Mouse (Mus musculus): ENCODE data around the gene Slc35g3. TPM values are rescaled to one million over a fixed set of nuclear protein-coding genes. Genes with fewer than 3 reads are reported as not detected.
A peak's percentile ranks its signal among the peaks of the same experiment; 100 is the strongest.
"Not testable (repeated sequence)": the region's sequence is repeated elsewhere in the genome, so short reads cannot be mapped to it uniquely, and the experiment has no call there.

Gene Slc35g3
- total RNA-seq, 2 experiments from 2014 or later: not detected

DNA sequence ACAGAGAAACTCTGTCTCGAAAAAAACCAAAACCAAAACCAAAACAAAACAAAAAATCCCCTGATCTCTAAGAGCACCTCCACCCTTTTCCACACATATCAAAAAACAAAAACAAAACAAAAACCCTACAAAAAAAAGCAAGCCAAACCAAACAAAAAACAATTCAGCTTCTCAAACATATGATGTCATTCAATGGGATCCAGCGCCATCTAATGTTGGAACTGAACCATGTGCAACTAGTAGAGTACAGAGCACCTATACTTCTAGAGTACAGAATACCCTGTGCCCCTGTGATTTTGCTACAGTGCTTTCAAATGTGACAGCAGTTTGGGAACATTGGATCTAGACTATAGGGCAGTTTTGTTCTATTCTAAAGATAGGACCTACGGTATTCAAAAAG, 7.1 kb downstream of the Slc35g3 start:
- DNase-seq: peak; percentile 16 to 59

DNA sequence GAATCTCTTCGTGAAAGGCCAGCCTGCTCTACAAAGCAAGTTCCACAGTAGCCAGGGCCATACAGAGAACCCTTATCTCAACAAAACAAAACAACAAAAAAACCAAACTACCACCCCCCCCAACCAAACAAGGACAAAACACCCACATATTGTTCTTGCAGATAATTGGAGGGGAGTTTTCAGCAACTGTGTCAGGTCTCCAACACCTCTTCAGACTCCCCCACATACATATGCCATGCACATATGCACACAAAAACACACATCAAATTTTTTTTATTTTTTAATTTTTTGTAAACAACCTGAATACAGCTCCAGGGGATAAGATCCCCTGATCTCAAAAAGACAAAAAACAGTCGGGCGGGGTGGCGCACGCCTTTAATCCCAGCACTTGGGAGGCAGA, 7.5 kb downstream of the Slc35g3 start:
- no peak for DNase-seq

DNA sequence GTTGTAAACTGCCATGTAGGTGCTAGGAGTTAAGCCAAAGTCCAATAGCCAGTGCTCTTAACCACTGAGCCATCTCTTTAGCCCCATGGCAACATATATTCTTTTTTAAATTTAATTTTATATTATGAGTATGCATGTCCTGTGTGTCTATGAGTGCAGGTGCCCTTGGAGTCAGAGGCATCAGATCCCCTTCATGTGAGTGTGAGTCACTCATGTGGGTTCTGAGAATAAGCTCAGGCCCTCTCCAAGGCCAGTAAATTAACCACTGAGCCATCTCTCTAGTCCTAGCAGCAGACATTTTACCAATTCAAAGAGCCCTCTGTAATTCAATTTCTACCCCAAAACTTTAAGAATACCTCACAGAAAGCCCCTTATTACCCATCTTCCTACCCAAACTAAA, 9.1 kb downstream of the Slc35g3 start:
- peak; percentile 40 to 44 for DNase-seq

DNA sequence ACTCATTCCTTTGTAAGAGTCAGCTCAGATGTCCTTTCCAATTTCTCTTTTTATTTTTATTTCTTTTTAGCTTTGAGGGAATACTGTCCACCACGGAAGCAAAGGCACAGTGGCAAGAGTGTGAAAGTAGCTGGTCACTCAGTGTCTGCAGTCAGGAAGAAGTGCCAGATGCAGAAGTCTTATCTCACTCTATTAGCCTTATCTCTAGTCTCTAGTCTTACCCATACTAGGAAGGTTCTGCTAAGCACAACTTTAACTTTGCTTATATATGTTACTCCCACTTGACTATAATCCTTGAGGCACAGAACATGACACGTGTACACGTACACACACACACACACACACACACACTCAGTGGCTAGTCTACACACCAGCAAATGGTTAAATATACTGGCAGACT, 10.1 kb downstream of the Slc35g3 start:
- no peak for DNase-seq

DNA sequence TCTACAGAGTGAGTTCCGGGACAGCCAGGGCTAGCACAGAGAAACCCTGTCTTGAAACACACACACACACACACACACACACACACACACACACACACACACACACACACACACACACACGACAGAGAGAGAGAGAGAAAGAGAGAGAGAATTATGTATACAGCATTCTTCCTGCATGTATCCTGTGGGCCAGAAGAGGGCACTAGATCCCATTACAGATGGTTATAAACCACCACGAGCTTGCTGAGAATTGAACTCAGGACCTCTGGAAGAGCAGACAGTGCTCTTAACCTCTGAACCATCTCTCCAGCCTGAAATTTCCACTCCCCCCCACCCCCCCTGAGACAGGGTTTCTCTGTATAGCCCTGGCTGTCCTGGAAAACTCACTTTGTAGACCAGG, 30.4 kb downstream of the Slc35g3 start:
- DNase-seq: not testable (repeated sequence)

DNA sequence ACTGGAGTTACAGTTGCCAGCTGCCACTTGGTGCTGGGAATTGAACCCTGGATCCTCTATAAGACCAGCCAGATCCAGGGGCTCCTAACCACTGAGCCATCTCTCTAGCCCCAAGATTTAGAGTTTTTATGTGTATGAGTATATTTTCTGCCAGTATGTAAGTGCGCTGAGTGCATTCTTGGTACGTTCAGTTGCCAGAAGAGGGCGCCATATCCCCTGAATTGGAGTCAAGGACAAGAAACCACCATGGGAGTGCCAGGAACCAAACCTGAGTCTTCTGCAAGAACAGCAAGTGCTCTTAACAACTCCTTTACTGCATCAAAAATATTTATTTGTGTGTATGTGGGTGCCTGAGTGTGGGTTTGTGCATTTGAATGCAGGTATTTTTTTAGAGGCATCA, 32.7 kb downstream of the Slc35g3 start:
- DNase-seq: peak; percentile 61 to 71

DNA sequence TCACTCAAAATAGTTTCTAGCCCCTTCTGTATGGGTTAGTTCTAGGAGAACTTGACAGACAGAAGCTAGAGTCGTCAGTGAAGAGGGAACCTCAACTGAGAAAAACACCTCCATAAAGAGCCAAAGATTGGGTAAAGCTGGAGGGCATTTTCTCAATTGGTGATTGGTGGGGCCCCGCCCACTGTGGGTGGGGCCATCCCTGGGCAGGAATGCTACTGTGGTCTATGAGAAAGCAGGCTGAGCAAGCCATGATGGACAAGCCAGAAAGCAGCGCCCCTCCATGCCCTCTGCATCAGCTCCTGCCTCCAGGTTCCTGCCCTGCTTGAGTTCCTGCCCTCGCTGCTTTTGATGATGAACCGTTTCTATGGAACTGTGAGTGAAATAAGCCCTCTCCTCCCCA, 35.8 kb downstream of the Slc35g3 start:
- peak in 1 of 2 experiments; percentile 29 for DNase-seq

DNA sequence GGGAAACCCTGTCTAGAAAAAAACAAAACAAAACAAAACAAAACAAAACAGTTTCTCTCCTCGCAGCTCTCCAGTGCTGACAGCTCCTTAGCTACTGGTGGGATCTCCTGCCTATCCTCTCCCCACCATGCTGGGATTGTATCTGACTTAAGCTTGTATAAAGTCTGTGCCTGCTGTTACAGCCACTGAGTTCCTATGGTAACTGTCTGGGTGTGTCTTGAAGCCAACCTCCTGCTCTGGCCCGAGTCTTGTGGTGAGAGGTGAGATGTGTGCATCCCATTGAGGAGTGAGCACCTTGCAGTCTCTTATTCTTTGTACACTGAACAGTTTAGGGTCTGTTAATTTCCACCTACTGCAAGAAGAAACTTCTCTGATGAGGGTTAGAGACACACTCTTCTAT, 38.7 kb downstream of the Slc35g3 start:
- DNase-seq: no peak

DNA sequence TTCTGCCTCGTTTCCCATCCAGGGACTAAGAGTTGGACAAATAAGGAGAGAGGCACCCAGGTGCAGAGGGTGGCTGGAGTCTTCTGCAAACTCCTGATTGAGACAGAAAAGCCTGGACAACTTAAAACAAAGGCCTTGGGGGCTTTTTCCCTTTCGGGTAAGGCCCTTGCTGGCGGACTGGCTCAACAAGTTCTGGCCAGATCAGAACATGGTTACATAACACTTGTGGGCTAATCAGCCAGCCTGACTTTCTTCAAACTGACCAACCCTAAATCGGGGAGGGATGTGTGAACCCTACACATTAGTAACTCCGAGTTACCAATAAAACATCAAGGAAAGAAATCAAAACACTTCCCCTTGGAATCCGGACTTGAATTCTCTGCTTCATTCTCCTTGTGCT, 40.9 kb downstream of the Slc35g3 start:
- DNase-seq: no peak

DNA sequence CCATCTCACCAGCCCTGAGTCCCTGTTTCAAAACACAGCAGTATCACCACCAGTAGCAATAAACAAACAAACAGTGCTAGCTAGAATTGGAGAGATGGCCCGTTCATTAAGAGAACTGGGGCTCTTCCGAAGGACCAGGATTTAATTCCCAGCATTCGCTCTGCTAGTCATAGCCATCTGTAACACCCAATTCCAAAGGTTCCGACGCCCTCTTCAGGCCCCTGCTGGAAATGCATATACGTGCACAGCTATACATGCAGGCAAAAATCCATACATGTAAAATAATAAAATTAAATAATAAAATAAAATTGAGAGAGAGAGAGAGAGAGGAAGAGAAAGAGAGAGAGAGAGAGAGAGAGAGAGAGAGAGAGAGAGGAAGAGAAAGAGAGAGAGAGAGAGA, 42.3 kb downstream of the Slc35g3 start:
- no peak for DNase-seq

DNA sequence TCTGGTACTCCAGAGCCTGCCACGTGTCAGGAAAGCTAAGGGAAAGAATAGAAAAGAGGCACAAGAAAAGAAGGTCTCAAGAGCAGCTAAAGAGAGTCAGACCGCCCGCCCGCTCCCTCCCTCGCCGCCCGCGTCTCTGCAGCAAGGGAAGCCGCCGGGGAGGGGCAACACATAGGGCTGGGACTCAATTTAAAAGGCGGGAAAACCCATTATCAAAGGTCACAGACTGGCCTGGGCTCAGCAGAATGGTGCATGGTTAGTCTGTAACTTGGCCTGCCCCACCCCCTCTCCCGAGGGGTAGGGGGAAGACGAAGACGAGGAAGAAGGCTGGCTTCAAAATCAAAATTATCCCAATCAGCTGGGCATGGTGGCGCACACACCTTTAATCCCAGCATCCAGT, 43.1 kb downstream of the Slc35g3 start:
- no peak for DNase-seq

DNA sequence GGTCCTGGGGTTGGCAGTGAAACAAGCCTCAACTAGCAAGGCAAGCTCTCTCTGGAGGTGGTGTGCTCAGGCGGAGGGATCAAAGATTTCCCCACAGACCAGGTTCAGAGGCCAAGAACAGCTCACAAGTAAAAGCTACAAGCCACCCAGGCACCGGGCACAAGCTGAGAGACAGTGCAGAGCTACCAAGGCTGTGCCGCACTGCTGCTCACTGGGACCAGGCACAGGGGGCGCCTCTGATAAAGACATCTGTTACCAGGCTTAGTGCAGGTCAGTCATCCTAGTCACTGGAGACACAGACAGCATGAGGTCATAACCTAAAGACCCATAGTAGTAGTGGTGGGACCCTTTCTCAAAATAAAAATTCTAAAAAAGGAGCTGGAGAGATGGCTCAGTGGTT, 44.8 kb downstream of the Slc35g3 start:
- peak in 1 of 2 experiments; percentile 42 for DNase-seq

DNA sequence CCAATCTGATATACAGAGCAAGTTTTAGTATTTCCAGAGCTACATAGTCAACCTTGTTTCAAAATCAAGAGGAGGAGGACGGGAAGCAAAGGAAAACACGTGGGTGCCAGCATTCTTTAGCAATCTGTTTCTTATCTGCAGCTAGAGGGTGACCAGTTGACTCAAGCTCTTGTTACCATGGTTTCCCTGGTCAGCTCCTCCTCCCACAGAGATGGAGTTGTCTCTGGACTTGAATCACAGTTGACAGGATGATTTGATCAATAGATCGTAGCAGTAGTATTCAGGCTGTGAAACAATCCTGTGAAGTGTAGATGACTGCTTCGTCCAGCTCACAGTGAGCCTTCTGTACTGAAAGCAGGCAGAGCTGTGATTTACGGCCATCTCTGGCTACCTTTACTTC, 45.8 kb downstream of the Slc35g3 start:
- DNase-seq: peak; percentile 72

DNA sequence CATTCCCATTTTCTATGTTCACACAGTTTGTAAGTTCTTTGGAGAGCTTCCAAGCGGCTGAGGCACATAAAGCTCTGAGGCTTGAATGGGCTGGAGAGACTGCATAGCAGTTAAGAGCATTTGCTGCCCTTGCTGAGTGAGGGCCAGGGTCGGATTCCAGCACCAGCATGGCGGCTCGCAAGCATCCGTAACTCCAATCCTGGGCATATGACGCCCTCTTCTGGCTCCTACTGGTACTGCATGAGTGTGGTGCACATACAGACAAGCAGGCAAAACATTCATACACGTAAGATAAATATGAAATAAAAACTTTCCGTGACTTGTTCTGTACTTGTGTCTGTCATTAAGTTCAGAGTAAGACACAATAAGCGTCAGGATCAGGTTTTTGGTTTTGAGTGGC, 46.3 kb downstream of the Slc35g3 start:
- peak; percentile 56 to 60 for DNase-seq

DNA sequence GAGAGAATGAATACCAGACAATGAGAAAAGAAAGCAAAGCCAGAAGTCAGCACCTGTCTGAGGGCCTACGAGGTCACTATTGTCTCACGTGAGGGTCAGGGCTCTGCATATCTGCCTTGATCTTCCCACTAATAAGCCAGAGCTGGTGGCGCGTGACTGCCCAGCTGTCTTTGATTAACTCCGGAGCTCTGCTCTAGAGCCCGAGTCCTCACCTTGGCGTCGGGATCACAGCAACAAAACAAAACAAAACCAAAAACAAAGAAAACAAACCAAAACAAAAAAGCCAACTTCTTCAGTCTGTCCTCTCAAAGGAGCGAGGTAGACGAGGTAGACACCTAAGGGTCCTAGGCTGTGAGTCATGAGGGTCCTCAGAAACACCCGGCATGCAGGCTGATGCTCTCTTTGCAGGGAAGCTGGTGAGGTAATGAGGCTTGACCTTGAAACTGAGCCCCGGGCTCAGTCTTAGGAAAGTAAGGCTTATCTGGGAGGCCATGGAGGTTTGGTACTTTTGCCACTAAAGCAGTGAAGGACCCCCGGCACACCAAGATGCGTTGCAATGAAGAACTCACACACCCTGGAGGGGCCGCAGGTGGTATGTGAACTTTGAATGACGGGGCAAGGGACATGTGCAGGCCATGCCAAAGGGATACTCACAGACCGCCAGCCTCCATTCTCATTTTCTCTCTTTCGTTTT, 47.0 kb downstream of the Slc35g3 start:
- DNase-seq: no peak

DNA sequence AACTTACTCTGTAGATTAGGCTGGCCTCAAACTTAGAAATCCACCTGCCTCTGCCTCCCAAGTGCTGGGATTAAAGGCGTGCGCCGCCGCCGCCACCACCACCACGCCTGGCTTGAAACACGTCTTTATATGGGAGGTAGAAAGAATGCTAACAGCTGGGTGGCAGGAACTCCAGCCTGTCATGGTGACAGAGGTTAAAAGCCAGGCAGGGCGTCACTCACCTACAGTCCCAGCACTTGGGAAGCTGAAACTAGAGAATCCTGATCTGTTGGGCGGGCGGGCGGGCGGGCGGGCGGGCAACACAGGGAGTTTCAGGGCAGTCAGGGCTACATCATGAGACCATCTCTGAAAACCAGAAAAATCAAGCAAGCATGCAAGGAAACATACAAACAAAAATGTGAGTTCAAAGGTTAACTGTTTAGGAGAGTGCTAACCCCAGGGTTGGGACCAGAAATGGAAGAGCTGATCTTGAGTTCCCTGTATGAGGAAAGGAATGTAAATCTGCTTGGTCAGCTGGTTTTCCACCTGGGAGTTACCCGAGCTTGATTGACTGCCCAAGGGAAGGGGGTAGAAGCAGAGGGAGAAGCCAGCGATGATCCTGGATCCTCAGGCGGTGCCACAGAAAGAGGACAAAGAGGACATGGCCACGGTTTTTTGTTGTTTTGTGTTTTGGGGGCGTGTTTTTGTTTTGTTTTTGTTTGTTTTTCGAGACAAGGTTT, 48.7 kb downstream of the Slc35g3 start:
- no peak for DNase-seq

DNA sequence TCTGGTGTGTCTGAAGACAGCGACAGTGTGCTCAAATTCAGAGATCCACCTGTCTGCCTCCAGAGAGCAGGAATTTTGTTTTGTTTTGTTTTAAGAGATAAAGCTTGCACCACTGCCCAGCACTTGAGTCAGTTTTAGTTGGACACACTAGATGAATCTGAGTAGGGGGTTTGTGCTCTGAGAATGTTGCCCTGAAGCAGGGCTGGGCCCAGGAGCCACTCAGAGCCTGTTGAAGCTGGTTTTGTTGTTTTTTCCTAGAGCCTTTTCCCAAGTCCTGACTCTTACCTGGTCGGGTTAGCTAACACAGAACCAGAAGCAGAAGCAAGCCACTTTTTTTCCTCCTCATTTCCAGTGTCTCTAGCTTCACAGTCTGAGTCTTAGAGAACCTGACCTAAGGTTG, 50.7 kb downstream of the Slc35g3 start:
- DNase-seq: no peak

DNA sequence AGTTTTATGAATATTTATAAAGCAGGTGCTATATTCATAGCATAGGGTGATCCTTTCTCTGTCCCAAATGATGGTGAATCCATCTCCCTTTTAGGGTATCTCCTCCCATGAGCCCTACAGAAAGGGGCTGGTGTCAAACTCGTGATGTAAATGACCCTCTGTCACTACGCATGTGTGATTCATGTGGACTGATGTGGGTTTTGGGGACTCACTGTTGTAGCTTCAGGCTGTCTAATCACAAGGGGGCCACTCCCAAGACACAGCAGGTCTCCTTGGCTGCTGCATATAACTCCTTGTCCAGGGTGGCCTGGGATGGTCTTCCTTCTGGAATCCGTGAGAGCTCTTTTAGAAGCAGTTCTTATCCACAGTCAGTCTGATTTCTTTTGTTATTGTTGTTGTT, 51.3 kb downstream of the Slc35g3 start:
- no peak for DNase-seq

Other genes with a start within 250 kb of the Slc35g3 start
- under 1 TPM; 0.10 to 0.30 TPM for gene Dnah2, start 212.9 kb downstream of the Slc35g3 start, total RNA-seq (2021)
- gene Efnb3, start 201.8 kb downstream of the Slc35g3 start, total RNA-seq (2021): 1 to 10 TPM in 1 of 2 experiments, under 1 TPM in 1; 0.66 to 1.1 TPM
- 1 to 10 TPM; 9.2 to 9.7 TPM for gene Wrap53, start 181.7 kb downstream of the Slc35g3 start, total RNA-seq (2021)
- gene Trp53, start 181.6 kb downstream of the Slc35g3 start, total RNA-seq (2021): 10 to 100 TPM; 63.3 to 64.7 TPM
- gene Atp1b2, start 156.0 kb downstream of the Slc35g3 start, total RNA-seq (2021): 10 to 100 TPM; 28.5 to 45.4 TPM
- not detected for gene Shbg, start 144.1 kb downstream of the Slc35g3 start, total RNA-seq (2021)
- gene Sat2, start 139.9 kb downstream of the Slc35g3 start, total RNA-seq (2021): 10 to 100 TPM in 1 of 2 experiments, 1 to 10 TPM in 1; 5.7 to 11.3 TPM
- 10 to 100 TPM; 80.5 to 88.4 TPM for gene Fxr2, start 129.0 kb downstream of the Slc35g3 start, total RNA-seq (2021)
- gene Sox15, start 106.7 kb downstream of the Slc35g3 start, total RNA-seq (2021): not detected
- 100 to 1,000 TPM in 1 of 2 experiments, 10 to 100 TPM in 1; 91.4 to 126 TPM for gene Mpdu1, start 99.3 kb downstream of the Slc35g3 start, total RNA-seq (2021)
- gene Cd68, start 95.8 kb downstream of the Slc35g3 start, total RNA-seq (2021): 10 to 100 TPM; 20.1 to 28.6 TPM
- 100 to 1,000 TPM; 678 to 712 TPM for gene Eif4a1, start 89.5 kb downstream of the Slc35g3 start, total RNA-seq (2021)
- gene Senp3, start 79.9 kb downstream of the Slc35g3 start, total RNA-seq (2021): 10 to 100 TPM; 70.6 to 80.4 TPM
- 1 to 10 TPM; 1.7 to 2.5 TPM for gene Tnfsf13, start 76.2 kb downstream of the Slc35g3 start, total RNA-seq (2021)
- 10 to 100 TPM; 21.5 to 22.9 TPM for gene Tnfsf12, start 66.1 kb downstream of the Slc35g3 start, total RNA-seq (2021)
- 1 to 10 TPM; 4.0 to 4.9 TPM for gene Tnfsfm13, start 65.9 kb downstream of the Slc35g3 start, total RNA-seq (2021)
- 10 to 100 TPM; 86.4 to 90.3 TPM for gene Polr2a, start 3.3 kb downstream of the Slc35g3 start, total RNA-seq (2021)
- gene Zbtb4, start 3.9 kb upstream of the Slc35g3 start, total RNA-seq (2021): 10 to 100 TPM; 57.7 to 63.8 TPM
- 1 to 10 TPM; 1.1 to 1.8 TPM for gene Chrnb1, start 34.0 kb upstream of the Slc35g3 start, total RNA-seq (2021)
- 1 to 10 TPM; 3.9 to 8.6 TPM for gene Fgf11, start 39.9 kb upstream of the Slc35g3 start, total RNA-seq (2021)
- under 1 TPM; 0.17 to 0.26 TPM for gene Tmem102, start 43.7 kb upstream of the Slc35g3 start, total RNA-seq (2021)
- gene Gm39566, start 53.3 kb upstream of the Slc35g3 start, total RNA-seq (2021): not detected
- gene Spem2, start 56.5 kb upstream of the Slc35g3 start, total RNA-seq (2021): not detected
- gene Spem1, start 60.2 kb upstream of the Slc35g3 start, total RNA-seq (2021): not detected
- 10 to 100 TPM; 14.4 to 22.3 TPM for gene Nlgn2, start 75.8 kb upstream of the Slc35g3 start, total RNA-seq (2021)
- gene Tmem256, start 76.5 kb upstream of the Slc35g3 start, total RNA-seq (2021): 100 to 1,000 TPM; 144 to 166 TPM
- 10 to 100 TPM; 49.3 to 50.4 TPM for gene Plscr3, start 84.4 kb upstream of the Slc35g3 start, total RNA-seq (2021)
- not detected for gene Tnk1, start 96.8 kb upstream of the Slc35g3 start, total RNA-seq (2021)
- gene Tmem95, start 116.0 kb upstream of the Slc35g3 start, total RNA-seq (2021): not detected
- 1 to 10 TPM; 4.2 to 5.4 TPM for gene Kctd11, start 119.4 kb upstream of the Slc35g3 start, total RNA-seq (2021)
- gene Acap1, start 133.6 kb upstream of the Slc35g3 start, total RNA-seq (2021): under 1 TPM; 0.23 to 0.89 TPM
- 1 to 10 TPM in 1 of 2 experiments, under 1 TPM in 1; 0.46 to 1.4 TPM for gene 2810408A11Rik, start 139.0 kb upstream of the Slc35g3 start, total RNA-seq (2021)
- gene Neurl4, start 139.1 kb upstream of the Slc35g3 start, total RNA-seq (2021): 10 to 100 TPM; 42.5 to 47.5 TPM
- gene Gps2, start 151.9 kb upstream of the Slc35g3 start, total RNA-seq (2021): 10 to 100 TPM; 47.1 to 47.6 TPM
- gene Eif5a, start 160.0 kb upstream of the Slc35g3 start, total RNA-seq (2021): 100 to 1,000 TPM; 619 to 640 TPM
- gene Ybx2, start 173.8 kb upstream of the Slc35g3 start, total RNA-seq (2021): 10 to 100 TPM; 11.5 to 11.8 TPM
- 10 to 100 TPM; 60.2 to 90.0 TPM for gene Slc2a4, start 186.2 kb upstream of the Slc35g3 start, total RNA-seq (2021)
- 1 to 10 TPM in 1 of 2 experiments, not detected in 1; 1.2 TPM for gene Cldn7, start 202.8 kb upstream of the Slc35g3 start, total RNA-seq (2021)
- 100 to 1,000 TPM; 112 to 132 TPM for gene Ctdnep1, start 219.2 kb upstream of the Slc35g3 start, total RNA-seq (2021)
- 10 to 100 TPM; 66.4 to 80.3 TPM for gene Elp5, start 220.5 kb upstream of the Slc35g3 start, total RNA-seq (2021)
- 100 to 1,000 TPM; 421 to 450 TPM for gene Gabarap, start 229.2 kb upstream of the Slc35g3 start, total RNA-seq (2021)
- gene Phf23, start 233.8 kb upstream of the Slc35g3 start, total RNA-seq (2021): 10 to 100 TPM; 54.6 to 57.1 TPM
- gene Dvl2, start 238.6 kb upstream of the Slc35g3 start, total RNA-seq (2021): 10 to 100 TPM; 15.6 to 17.4 TPM

Data from adrenal gland, postnatal 36 days (tissue).